Mouse (Mus musculus): ENCODE data around the gene Nr2c1.

DNA sequence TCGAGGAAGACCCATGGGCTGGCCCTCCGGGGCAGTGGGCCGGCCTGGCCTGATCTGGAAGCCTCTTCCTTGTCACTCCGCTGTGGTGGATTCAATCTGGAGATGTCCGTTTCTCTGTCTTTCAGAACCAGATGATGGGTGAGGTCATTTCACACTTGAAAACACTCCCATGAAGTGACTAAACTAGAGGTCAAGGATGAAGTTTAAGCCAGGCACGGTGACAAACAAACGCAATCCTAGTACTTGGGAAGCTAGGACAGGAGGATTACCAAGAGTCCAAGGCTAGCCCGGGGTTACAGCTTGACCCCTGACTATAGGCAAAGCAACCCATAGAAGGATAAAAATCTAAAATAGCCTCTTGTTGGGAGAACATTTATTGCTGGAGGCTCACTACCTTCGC is 27.1 kb upstream of the Nr2c1 start:
- TF ChIP-seq POLR2A (IDR thresholded peaks at IDR 0.05; ENCODE audit: borderline replicate concordance, extremely low read depth, low read depth, low read length) (no peak), CTCF (IDR thresholded peaks at IDR 0.05; ENCODE audit: insufficient read depth, low read length) (no peak)

All from lung, adult 2 months (tissue).